Mouse (Mus musculus) testis, postnatal 14 days (tissue): ENCODE results near the gene Rln1.

Experiments used
- DNase-seq: peaks from one replicate; pipeline ENCODE4 v3.0.0; 2021; ENCODE audit warnings: low spot score

Gene Rln1

GRCm38 (mm10) chr19:29334068-29334745 lies at the start of gene Rln1:
Gene Rln1 (minus strand): TSS chr19:29334670.
- DNase-seq = no peak

GRCm38 (mm10) chr19:29383368-29383767 lies 48.9 kb upstream of the Rln1 start:
- DNase-seq = no peak

GRCm38 (mm10) chr19:29379839-29380603 lies 45.6 kb upstream of the Rln1 start:
- no peak for DNase-seq

GRCm38 (mm10) chr19:29376382-29376781 lies 41.9 kb upstream of the Rln1 start:
- no peak for DNase-seq

- DNase-seq = no peak
Observed at GRCm38 (mm10) chr19:29374947-29375346, 40.5 kb upstream of the Rln1 start.

- DNase-seq = no peak
Observed at GRCm38 (mm10) chr19:29373438-29373837, 39.0 kb upstream of the Rln1 start.

- no peak for DNase-seq
Observed at GRCm38 (mm10) chr19:29372621-29373020, 38.2 kb upstream of the Rln1 start.

GRCm38 (mm10) chr19:29372138-29372537 lies 37.7 kb upstream of the Rln1 start:
- no peak for DNase-seq

GRCm38 (mm10) chr19:29371284-29372081 lies 37.0 kb upstream of the Rln1 start:
- DNase-seq = no peak

GRCm38 (mm10) chr19:29370545-29371283 lies 36.2 kb upstream of the Rln1 start:
- no peak for DNase-seq

- DNase-seq = no peak
Observed at GRCm38 (mm10) chr19:29370112-29370511, 35.6 kb upstream of the Rln1 start.

GRCm38 (mm10) chr19:29368671-29369309 lies 34.3 kb upstream of the Rln1 start:
- DNase-seq = no peak

GRCm38 (mm10) chr19:29368041-29368440 lies 33.6 kb upstream of the Rln1 start:
- DNase-seq = no peak

GRCm38 (mm10) chr19:29366969-29367622 lies 32.6 kb upstream of the Rln1 start, which contains the start of the genes Plgrkt and Cd274:
Gene Plgrkt (minus strand): TSS chr19:29367390.
Gene Cd274 (plus strand): TSS chr19:29367455.
- DNase-seq = peak; percentile 60

GRCm38 (mm10) chr19:29366226-29366968 lies 31.9 kb upstream of the Rln1 start:
- no peak for DNase-seq

- DNase-seq = no peak
Observed at GRCm38 (mm10) chr19:29365105-29365504, 30.6 kb upstream of the Rln1 start.

- no peak for DNase-seq
Observed at GRCm38 (mm10) chr19:29364076-29364475, 29.6 kb upstream of the Rln1 start.

- DNase-seq = no peak
Observed at GRCm38 (mm10) chr19:29363557-29363956, 29.1 kb upstream of the Rln1 start.

- no peak for DNase-seq
Observed at GRCm38 (mm10) chr19:29362173-29362930, 27.9 kb upstream of the Rln1 start.
